Mouse (Mus musculus) heart, embryonic 12.5 days (tissue): ENCODE results near the gene Stum. TPM values are rescaled to one million over a fixed set of nuclear protein-coding genes. Genes with fewer than 3 reads are reported as not detected.

Source experiments
- ATAC-seq: fragments of 200-750 bp; cut with Nextera tagmentation; 2 replicates; pipeline ENCODE4 v1.8.0; 2017; ENCODE audit warnings: moderate TSS enrichment, moderate library complexity; ENCODE audit not compliant: insufficient number of reproducible peaks, low FRiP score
- H3K27ac ChIP-seq: fragments of 300-500 bp; sonication (generic); 2 replicates; pipeline ENCODE4 v1.5.1; 2016; ENCODE audit warnings: mild to moderate bottlenecking, moderate library complexity; ENCODE audit not compliant: poor library complexity, severe bottlenecking
- H3K27me3 ChIP-seq: fragments of 300-500 bp; sonication (generic); replicated peaks from 2 replicates; pipeline ENCODE4 v1.6.1; 2016; ENCODE audit warnings: mild to moderate bottlenecking, moderate library complexity
- H3K36me3 ChIP-seq: fragments of 300-500 bp; sonication (generic); 2 replicates; pipeline ENCODE4 v1.6.1; 2016; ENCODE audit warnings: mild to moderate bottlenecking, moderate library complexity
- H3K4me1 ChIP-seq: fragments of 300-500 bp; sonication (generic); replicated peaks from 2 replicates; pipeline ENCODE4 v1.6.1; 2016; ENCODE audit warnings: mild to moderate bottlenecking
- H3K4me2 ChIP-seq: fragments of 300-500 bp; sonication (generic); 2 replicates; pipeline ENCODE4 v1.6.1; 2016; ENCODE audit warnings: mild to moderate bottlenecking, moderate library complexity
- H3K4me3 ChIP-seq: fragments of 300-500 bp; sonication (generic); 2 replicates; pipeline ENCODE4 v1.5.1; 2016; ENCODE audit warnings: mild to moderate bottlenecking
- H3K9ac ChIP-seq: fragments of 300-500 bp; sonication (generic); 2 replicates; pipeline ENCODE4 v1.6.1; 2016; ENCODE audit warnings: mild to moderate bottlenecking, moderate library complexity
- H3K9me3 ChIP-seq: fragments of 300-500 bp; sonication (generic); replicated peaks from 2 replicates; pipeline ENCODE4 v1.6.1; 2016; ENCODE audit warnings: mild to moderate bottlenecking, moderate library complexity
- WGBS: fragments of 180-500 bp; shearing (Covaris S2); methylation state at CpG from one replicate; pipeline ENCODE4 v1.1.7; 2016; 5-methylcytosine and 5-hydroxymethylcytosine counted together
- polyA plus RNA-seq: library from polyadenylated mRNA; unstranded; fragments of >200 nt; fragmentation: Nextera tagmentation; extraction: Ambion mirVana; gene quantifications from 2 replicates; pipeline ENCODE4 v1.2.1, GENCODE M21; 2016

The Stum gene
- polyA plus RNA-seq, 1 experiment from 2014 or later, result 0.10 TPM

DNA sequence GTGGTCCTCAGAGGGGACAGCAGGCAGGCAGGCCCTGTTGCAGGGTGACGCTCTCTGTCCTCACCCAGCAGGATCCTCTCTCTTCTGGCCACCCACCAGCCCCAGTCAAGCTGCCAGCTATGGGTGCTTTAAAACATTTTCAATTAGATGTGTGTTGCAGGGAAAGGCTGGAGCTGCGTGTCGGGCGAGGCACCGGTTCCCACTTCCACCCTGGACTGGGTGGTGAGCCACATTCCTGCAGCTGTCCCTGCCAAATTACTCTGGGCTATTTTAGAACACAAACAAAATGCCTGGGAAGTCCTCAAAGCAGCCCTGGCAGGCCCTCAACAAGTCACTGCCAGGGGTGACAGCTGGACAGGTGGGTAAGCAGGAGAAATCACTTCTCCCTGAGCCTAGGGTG, 20.9 kb downstream of the Stum start:
- Histone ChIP-seq H3K27me3 (peaks cover 20% of the 10 kb centered on the region; the same call in 1 of the 2 replicates), H3K9me3 (0 out of 2 replicates have a peak, but pooled peaks cover 6% of the 10 kb centered on the region), H3K36me3 (no peaks in the 10 kb centered on the region), H3K4me1 (peaks cover 16% of the 10 kb centered on the region), H3K4me3 (no peak overlapping the region), H3K4me2 (no peak overlapping the region), H3K27ac (no peak overlapping the region), H3K9ac (no peak overlapping the region)
- ATAC-seq, result no peak
- 72% methylated on average over 5 of the region's 5 CpGs for WGBS

- no peaks in the 10 kb centered on the region for H3K9me3 ChIP-seq
- H3K9ac ChIP-seq, result no peak overlapping the region
- WGBS, result 55% methylated on average over 5 of the region's 5 CpGs
- peaks cover 36% of the 10 kb centered on the region for H3K27me3 ChIP-seq
- peaks cover 16% of the 10 kb centered on the region for H3K4me1 ChIP-seq
- no peak overlapping the region for H3K4me2 ChIP-seq
- no peaks in the 10 kb centered on the region for H3K36me3 ChIP-seq
- no peak overlapping the region for H3K4me3 ChIP-seq
- ATAC-seq, result no peak
- no peak overlapping the region for H3K27ac ChIP-seq
Measured at GRCm38 (mm10) chr1:180460721-180461120, 22.6 kb downstream of the Stum start.

GRCm38 (mm10) chr1:180458680-180459079, 24.6 kb downstream of the Stum start:
- Histone ChIP-seq H3K4me2 (no peak overlapping the region), H3K9me3 (no peaks in the 10 kb centered on the region), H3K36me3 (no peaks in the 10 kb centered on the region), H3K27me3 (peaks cover 55% of the 10 kb centered on the region), H3K9ac (no peak overlapping the region), H3K4me3 (no peak overlapping the region), H3K4me1 (peaks cover 16% of the 10 kb centered on the region), H3K27ac (no peak overlapping the region)
- ATAC-seq, result no peak
- 49% methylated on average over 3 of the region's 3 CpGs for WGBS

GRCm38 (mm10) chr1:180458274-180458673, 25.0 kb downstream of the Stum start:
- Histone ChIP-seq H3K4me3 (no peak overlapping the region), H3K9ac (no peak overlapping the region), H3K9me3 (no peaks in the 10 kb centered on the region), H3K27ac (no peak overlapping the region), H3K4me1 (peaks cover 16% of the 10 kb centered on the region), H3K27me3 (peaks cover 58% of the 10 kb centered on the region), H3K36me3 (no peaks in the 10 kb centered on the region), H3K4me2 (no peak overlapping the region)
- no peak for ATAC-seq
- WGBS, result 41% methylated on average over 6 of the region's 6 CpGs

DNA sequence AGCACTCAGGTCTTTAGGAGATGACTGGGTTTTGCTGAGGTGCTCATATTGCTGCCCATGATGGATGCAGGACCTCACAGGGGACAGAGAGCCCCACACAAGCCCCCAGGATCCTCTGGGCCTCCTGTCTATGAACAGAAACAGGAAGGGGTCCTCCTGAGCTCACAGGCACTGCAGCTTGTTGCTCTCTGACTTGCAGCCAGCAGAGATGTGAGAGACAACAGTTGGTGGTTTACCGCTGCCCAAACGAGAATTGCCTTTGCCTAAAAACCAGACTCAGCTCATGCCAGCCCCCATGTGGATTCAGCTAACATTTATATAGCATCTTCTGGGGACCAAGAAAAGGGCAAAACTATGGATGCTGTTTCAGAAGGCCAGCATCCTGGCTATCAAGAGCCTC, 33.7 kb downstream of the Stum start:
- H3K27me3 ChIP-seq, result peaks cover 67% of the 10 kb centered on the region
- 59% methylated on average over 2 of the region's 2 CpGs for WGBS
- H3K9ac ChIP-seq, result no peak overlapping the region
- H3K9me3 ChIP-seq, result no peaks in the 10 kb centered on the region
- ATAC-seq, result no peak
- H3K4me3 ChIP-seq, result no peak overlapping the region
- no peak overlapping the region for H3K4me2 ChIP-seq
- no peaks in the 10 kb centered on the region for H3K4me1 ChIP-seq
- no peaks in the 10 kb centered on the region for H3K36me3 ChIP-seq
- H3K27ac ChIP-seq, result no peak overlapping the region

- no peak for ATAC-seq
- H3K9ac ChIP-seq, result no peak overlapping the region
- no peaks in the 10 kb centered on the region for H3K36me3 ChIP-seq
- no peak overlapping the region for H3K27ac ChIP-seq
- WGBS, result 64% methylated on average over 3 of the region's 3 CpGs
- H3K4me2 ChIP-seq, result no peak overlapping the region
- no peaks in the 10 kb centered on the region for H3K4me1 ChIP-seq
- H3K27me3 ChIP-seq, result peaks cover 69% of the 10 kb centered on the region
- H3K4me3 ChIP-seq, result no peak overlapping the region
- H3K9me3 ChIP-seq, result no peaks in the 10 kb centered on the region
Measured at GRCm38 (mm10) chr1:180444411-180444810, 38.9 kb downstream of the Stum start.

GRCm38 (mm10) chr1:180439496-180439895, 43.8 kb downstream of the Stum start:
- Histone ChIP-seq H3K27ac (no peak overlapping the region), H3K27me3 (peaks cover 82% of the 10 kb centered on the region), H3K4me2 (no peak overlapping the region), H3K9ac (no peak overlapping the region), H3K4me3 (no peak overlapping the region), H3K9me3 (no peaks in the 10 kb centered on the region), H3K4me1 (no peaks in the 10 kb centered on the region; the same call in 1 of the 2 replicates), H3K36me3 (no peaks in the 10 kb centered on the region)
- ATAC-seq, result no peak
- WGBS, result 69% methylated on average over 4 of the region's 4 CpGs

GRCm38 (mm10) chr1:180434925-180435324, 48.4 kb downstream of the Stum start:
- H3K36me3 ChIP-seq, result no peaks in the 10 kb centered on the region
- no peak overlapping the region for H3K4me2 ChIP-seq
- no peak for ATAC-seq
- no peak overlapping the region for H3K9ac ChIP-seq
- peaks cover 7% of the 10 kb centered on the region for H3K4me1 ChIP-seq
- no peak overlapping the region for H3K27ac ChIP-seq
- WGBS, result 9% methylated on average over 9 of the region's 9 CpGs
- H3K9me3 ChIP-seq, result no peaks in the 10 kb centered on the region
- H3K4me3 ChIP-seq, result no peak overlapping the region
- peaks cover 79% of the 10 kb centered on the region for H3K27me3 ChIP-seq

DNA sequence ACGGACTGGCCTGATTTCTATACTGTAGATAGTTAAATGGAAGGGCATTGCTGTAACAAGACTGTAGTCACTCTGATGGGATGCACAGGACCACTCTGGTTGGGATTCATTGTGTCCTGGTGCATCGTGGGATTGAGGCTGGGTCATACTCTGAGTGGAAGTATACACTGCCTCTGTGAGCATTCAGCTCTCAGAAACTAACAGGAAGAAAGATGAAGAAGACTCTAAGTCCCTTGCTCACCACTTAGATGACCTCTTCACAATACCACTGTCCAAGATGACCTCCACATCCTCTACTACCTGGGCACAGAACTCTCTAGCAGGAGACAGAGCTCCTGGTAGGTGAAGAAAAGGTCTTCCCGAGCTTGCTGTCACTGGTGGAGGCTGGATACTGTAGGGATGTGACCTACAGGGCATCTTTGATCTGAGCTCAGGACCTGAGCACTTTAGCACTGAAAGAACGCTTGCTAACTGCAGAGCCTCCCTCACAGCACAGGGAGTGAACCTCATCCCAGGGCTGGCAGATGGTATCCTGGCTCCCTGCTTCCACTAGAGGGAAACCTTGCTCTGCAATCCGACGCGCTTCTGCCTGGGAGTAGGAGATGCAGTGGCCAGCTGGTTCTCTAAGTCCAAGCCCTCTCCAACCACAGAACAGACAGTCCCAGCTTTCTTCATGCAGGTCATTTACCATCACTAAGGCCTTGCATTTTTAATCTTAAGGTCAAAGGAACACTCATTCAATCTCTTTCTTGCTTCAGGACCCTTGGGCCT, 49.3 kb downstream of the Stum start:
- Histone ChIP-seq H3K36me3 (no peaks in the 10 kb centered on the region), H3K27ac (no peak overlapping the region), H3K4me1 (peaks cover 7% of the 10 kb centered on the region), H3K9me3 (no peaks in the 10 kb centered on the region), H3K4me3 (no peak overlapping the region), H3K9ac (no peak overlapping the region), H3K27me3 (peaks cover 70% of the 10 kb centered on the region), H3K4me2 (no peak overlapping the region)
- peak; percentile 34; the same call in 1 of the 2 replicates for ATAC-seq
- 16% methylated on average over 7 of the region's 7 CpGs for WGBS

DNA sequence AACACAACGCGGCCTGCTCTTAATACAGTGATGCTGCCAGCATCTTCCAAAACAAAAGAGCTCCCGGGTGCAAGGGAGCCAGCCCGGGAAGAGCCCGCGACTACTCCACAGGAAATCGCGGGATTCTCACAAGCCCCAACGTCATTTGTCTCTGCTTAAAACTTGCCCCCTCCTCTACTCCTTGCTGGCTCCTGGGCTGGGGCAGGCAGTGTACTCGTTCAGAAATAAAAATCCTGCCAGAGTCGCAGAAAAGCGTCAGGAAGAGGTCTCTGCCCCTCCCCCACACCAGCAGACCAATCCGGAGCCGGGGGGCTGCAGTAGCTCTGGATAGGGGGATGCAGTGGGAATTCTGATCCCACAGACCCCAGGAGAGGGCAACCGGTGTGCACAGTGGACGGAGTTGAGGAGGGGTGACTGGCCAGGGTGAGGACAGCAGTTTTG, 50.2 kb downstream of the Stum start:
- ATAC-seq, result no peak
- Histone ChIP-seq H3K27me3 (peaks cover 61% of the 10 kb centered on the region), H3K27ac (no peak overlapping the region), H3K4me2 (peak overlapping the region; percentile 62), H3K9me3 (no peaks in the 10 kb centered on the region), H3K36me3 (no peaks in the 10 kb centered on the region), H3K4me3 (peak overlapping the region; percentile 26), H3K9ac (peak overlapping the region; percentile 47; the same call in 1 of the 2 replicates), H3K4me1 (peaks cover 8% of the 10 kb centered on the region)
- 2% methylated on average over 16 of the region's 16 CpGs for WGBS

DNA sequence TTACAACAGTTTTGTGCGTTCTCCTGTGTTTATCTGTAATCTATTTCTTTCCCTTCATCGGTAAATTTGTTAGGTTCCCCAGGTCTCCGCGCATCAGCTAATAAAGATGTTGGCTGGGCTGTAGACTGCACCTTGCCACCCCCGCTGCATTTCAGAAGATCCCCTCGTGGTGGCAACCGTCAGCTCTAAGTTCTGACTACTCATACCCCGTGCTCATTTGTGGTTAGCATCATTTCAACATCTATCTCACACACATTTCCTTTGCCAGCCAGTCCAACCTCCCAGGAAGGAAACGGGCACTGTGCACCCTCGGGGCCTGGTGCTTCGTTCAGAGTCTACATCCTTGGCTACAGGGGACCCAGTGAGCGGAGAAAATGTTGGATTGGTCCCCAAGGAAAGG, 51.5 kb downstream of the Stum start:
- H3K9me3 ChIP-seq, result no peaks in the 10 kb centered on the region
- H3K4me2 ChIP-seq, result no peak overlapping the region
- H3K4me3 ChIP-seq, result no peak overlapping the region
- H3K36me3 ChIP-seq, result no peaks in the 10 kb centered on the region
- 59% methylated on average over 12 of the region's 12 CpGs for WGBS
- peaks cover 50% of the 10 kb centered on the region for H3K27me3 ChIP-seq
- H3K4me1 ChIP-seq, result peaks cover 12% of the 10 kb centered on the region
- no peak overlapping the region for H3K27ac ChIP-seq
- ATAC-seq, result no peak
- H3K9ac ChIP-seq, result no peak overlapping the region

GRCm38 (mm10) chr1:180429819-180430218, 53.5 kb downstream of the Stum start:
- Histone ChIP-seq H3K4me3 (no peak overlapping the region), H3K9me3 (no peaks in the 10 kb centered on the region), H3K9ac (no peak overlapping the region), H3K4me2 (no peak overlapping the region), H3K4me1 (peaks cover 12% of the 10 kb centered on the region), H3K36me3 (no peaks in the 10 kb centered on the region), H3K27ac (no peak overlapping the region), H3K27me3 (peaks cover 42% of the 10 kb centered on the region)
- ATAC-seq, result no peak
- 49% methylated on average over 5 of the region's 5 CpGs for WGBS
